Comparison of ENCODE assay signal across 27 mouse cellular contexts in genomic region chr2:163897026-163897425, GRCm38 (mm10). TPM values are rescaled to one million over a fixed set of nuclear protein-coding genes. Genes with fewer than 3 reads are reported as not detected.
"Had no signal": no experiment of that assay in that cellular context is flagged by ENCODE, and none has a peak within 500 bp of the region (broad histone marks: within the 10 kb centered on the region; RNA-seq: fewer than 3 reads in every experiment).

No protein-coding gene starts in this region.

- H3K36me3 ChIP-seq: midbrain, embryonic 10.5 days; midbrain, embryonic 12.5 days; neural tube, embryonic 13.5 days; neural tube, embryonic 15.5 days had no signal

- H3K4me3 ChIP-seq: midbrain, embryonic 10.5 days; midbrain, embryonic 12.5 days; myocyte; neural tube, embryonic 13.5 days; neural tube, embryonic 15.5 days had no signal

- H3K9me3 ChIP-seq: midbrain, embryonic 10.5 days; midbrain, embryonic 12.5 days; neural tube, embryonic 13.5 days; neural tube, embryonic 15.5 days had no signal

- DNase-seq: lung, adult 18-20 months; lung, embryonic 14.5 days; lung, postnatal 10 days; lung, postnatal 4 days; midbrain, embryonic 14.5 days; retina, postnatal 1 day; right cerebral cortex, adult 18-20 months; right cerebral cortex, postnatal 25 days; right cerebral cortex, postnatal 4 days; spleen, adult 18-20 months; thymus, adult 18-20 months; thymus, postnatal 14 days; thymus, postnatal 36 days had no signal

- H3K9ac ChIP-seq: lung, embryonic 14.5 days; midbrain, embryonic 12.5 days; neural tube, embryonic 13.5 days; neural tube, embryonic 15.5 days had no signal

- H3K27ac ChIP-seq: midbrain, embryonic 10.5 days; midbrain, embryonic 12.5 days; neural tube, embryonic 13.5 days; neural tube, embryonic 15.5 days had no signal

- H3K27me3 ChIP-seq: midbrain, embryonic 12.5 days; neural tube, embryonic 13.5 days; neural tube, embryonic 15.5 days had no signal

- H3K4me1 ChIP-seq: midbrain, embryonic 10.5 days; midbrain, embryonic 12.5 days had no signal

RNA-seq across cellular contexts. Expression of gene Rims4, which starts 21.5 kb away (rescaled TPM):
- total RNA-seq: megakaryocyte, adult 5-6 weeks; megakaryocyte-erythroid progenitor cell, adult 5-6 weeks had no signal
- polyA plus RNA-seq: myocyte; thymus, postnatal 0 days had no signal

RNA-seq across cellular contexts. Expression of gene Kcnk15, which starts 43.6 kb away (rescaled TPM):
- total RNA-seq: megakaryocyte, adult 5-6 weeks; megakaryocyte-erythroid progenitor cell, adult 5-6 weeks had no signal
- polyA plus RNA-seq: liver, embryonic 16.5 days; lung, embryonic 14.5 days; lung, embryonic 16.5 days; midbrain, embryonic 10.5 days; midbrain, embryonic 12.5 days; midbrain, embryonic 14.5 days; myocyte; neural tube, embryonic 11.5 days; neural tube, embryonic 13.5 days; neural tube, embryonic 15.5 days; small intestine, adult 2 months; stomach, embryonic 14.5 days; stomach, embryonic 16.5 days; thymus, postnatal 0 days had no signal
